Mouse (Mus musculus): ENCODE data around the gene Emc3. TPM values are rescaled to one million over a fixed set of nuclear protein-coding genes. Genes with fewer than 3 reads are reported as not detected.

The Emc3 gene
- total and polyA plus RNA-seq, 3 experiments: 52.7 to 90.9 (median 64.6) TPM

DNA sequence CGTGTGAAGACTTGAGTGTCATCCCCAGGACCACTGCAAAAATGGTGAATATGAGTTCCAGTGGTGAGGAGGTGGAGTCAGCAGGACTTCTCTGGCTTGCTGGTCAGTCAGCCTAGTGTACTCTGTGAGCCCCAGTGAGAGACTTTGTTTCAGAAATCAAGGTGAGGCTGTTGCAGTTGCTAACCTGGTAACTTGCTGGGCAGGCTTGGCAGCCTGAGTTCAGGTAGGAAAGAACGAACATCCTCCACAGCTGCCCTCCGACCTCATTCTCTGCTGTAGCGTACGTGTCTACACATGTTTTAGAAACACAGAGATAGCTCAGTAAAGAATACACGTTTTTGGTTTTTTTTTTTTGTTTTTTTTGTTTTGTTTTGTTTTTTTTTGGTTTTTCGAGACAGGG, 3.4 kb upstream of the Emc3 start:
- no peak overlapping the region for H3K4me2 ChIP-seq (ENCODE audit: insufficient read depth, low read depth, poor library complexity, severe bottlenecking)
- dilution Hi-C loops (cut with MboI; ENCODE audit: extremely low pct_ligation_motif_present, extremely low pct_unique_long_range_greater_than_20kb, low sequenced_read_pairs) (no loop called here), in situ Hi-C loops (cut with MboI; ENCODE audit: low pct_ligation_motif_present, low pct_unique_long_range_greater_than_20kb, low sequenced_read_pairs) (no loop called here)
- no peak overlapping the region for H3K9ac ChIP-seq (ENCODE audit: insufficient read depth, low read depth)
- peaks cover 32 to 58% of the 10 kb centered on the region in 2 experiments for H3K36me3 ChIP-seq (replicated peaks in 1 of 2; ENCODE audit: control insufficient read depth in 1 of 2, insufficient read depth in 1 of 2, low read length in 1 of 2)
- H3K79me2 ChIP-seq (replicated peaks; ENCODE audit: control insufficient read depth, extremely low read depth, insufficient read depth, poor library complexity, severe bottlenecking): peaks cover 33% of the 10 kb centered on the region
- H3K9me3 ChIP-seq (replicated peaks; ENCODE audit: low read length): no peaks in the 10 kb centered on the region
- H3K4me1 ChIP-seq (ENCODE audit: control insufficient read depth in 1 of 2, insufficient read depth in 2 of 2): peaks cover 2 to 20% of the 10 kb centered on the region in 2 experiments
- H3K27ac ChIP-seq (ENCODE audit: insufficient read depth, low read depth): no peak overlapping the region
- DNase-seq (ENCODE audit: extremely low read depth): no peak
- no peak overlapping the region for H3K4me3 ChIP-seq (replicated peaks in 1 of 3; ENCODE audit: low read depth in 2 of 3, low read length in 2 of 3, poor library complexity in 1 of 3)
- TF ChIP-seq E2F4 (IDR thresholded peaks at IDR 0.05; ENCODE audit: insufficient replicate concordance, low read depth, low read length) (no peak), USF2 (conservative IDR thresholded peaks at IDR 0.05; ENCODE audit: low read depth, low read length) (no peak), MAFK (IDR thresholded peaks at IDR 0.05; ENCODE audit: insufficient replicate concordance, low read length) (no peak), ZKSCAN1 (IDR thresholded peaks at IDR 0.05; ENCODE audit: borderline replicate concordance, low read depth, low read length) (no peak)
- no peaks in the 10 kb centered on the region for H3K27me3 ChIP-seq (replicated peaks)

DNA sequence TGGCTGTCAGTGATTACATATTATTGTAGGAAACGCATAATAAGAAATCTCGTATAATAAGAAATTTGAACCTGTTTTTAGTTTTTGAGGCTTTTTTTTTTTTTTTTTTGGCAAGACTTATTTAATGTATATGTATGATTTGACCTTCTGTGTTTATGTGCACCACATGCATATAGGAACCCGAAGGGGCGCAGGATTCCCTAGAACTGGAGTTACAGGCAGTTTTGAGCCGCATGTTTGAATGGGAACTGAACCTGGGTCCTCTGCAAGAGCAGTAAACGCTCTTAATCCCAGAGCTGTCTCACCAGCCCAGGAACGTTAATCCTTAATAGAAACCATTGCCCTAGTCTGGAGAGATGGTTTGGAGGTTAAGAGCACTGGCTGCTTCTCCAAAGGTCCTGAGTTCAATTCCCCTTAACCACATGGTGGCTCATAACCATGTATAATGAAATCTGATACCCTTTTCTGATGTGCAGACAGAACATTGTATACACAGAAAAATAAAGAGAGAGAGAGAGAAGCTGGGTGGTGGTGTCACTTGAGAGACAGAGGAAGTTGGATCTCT, 470 bp upstream of the Emc3 start:
- in situ Hi-C loops (cut with MboI; ENCODE audit: low pct_ligation_motif_present, low pct_unique_long_range_greater_than_20kb, low sequenced_read_pairs): no loop called here
- peak overlapping the region; percentile 65 for H3K4me2 ChIP-seq (ENCODE audit: insufficient read depth, low read depth, poor library complexity, severe bottlenecking)
- H3K27me3 ChIP-seq (replicated peaks): no peaks in the 10 kb centered on the region
- peaks cover 23 to 51% of the 10 kb centered on the region in 2 experiments for H3K36me3 ChIP-seq (replicated peaks in 1 of 2; ENCODE audit: control insufficient read depth in 1 of 2, insufficient read depth in 1 of 2, low read length in 1 of 2)
- TF ChIP-seq ZC3H11A (IDR thresholded peaks at IDR 0.05; ENCODE audit: low read depth, low read length): no peak
- TF ChIP-seq UBTF (IDR thresholded peaks at IDR 0.05; ENCODE audit: low read depth, low read length): no peak
- TF ChIP-seq IRF4 (IDR thresholded peaks at IDR 0.05; ENCODE audit: low read depth, low read length): no peak
- no peak for TF ChIP-seq RCOR1 (conservative IDR thresholded peaks at IDR 0.05; ENCODE audit: low read depth, low read length)
- TF ChIP-seq MXI1 (IDR thresholded peaks at IDR 0.05; ENCODE audit: low read depth, low read length): no peak
- no peak; the same call in 1 of the 2 replicates for TF ChIP-seq MYC (IDR thresholded peaks at IDR 0.05; ENCODE audit: low read depth, low read length)
- no peak for TF ChIP-seq MAZ (IDR thresholded peaks at IDR 0.05; ENCODE audit: low read depth, low read length)
- no peak for TF ChIP-seq ZMIZ1 (IDR thresholded peaks at IDR 0.05; ENCODE audit: low read depth, low read length)
- TF ChIP-seq ZNF384 (IDR thresholded peaks at IDR 0.05; ENCODE audit: low read depth, low read length): no peak
- TF ChIP-seq CHD2 (IDR thresholded peaks at IDR 0.05; ENCODE audit: low read length): no peak
- H3K4me1 ChIP-seq (ENCODE audit: control insufficient read depth in 1 of 2, insufficient read depth in 2 of 2): peaks cover 4 to 34% of the 10 kb centered on the region in 2 experiments
- peak overlapping the region; percentile 78 for H3K9ac ChIP-seq (ENCODE audit: insufficient read depth, low read depth)
- no peak overlapping the region for H3K27ac ChIP-seq (ENCODE audit: insufficient read depth, low read depth)
- no peaks in the 10 kb centered on the region for H3K9me3 ChIP-seq (replicated peaks; ENCODE audit: low read length)
- dilution Hi-C loops (cut with MboI; ENCODE audit: extremely low pct_ligation_motif_present, extremely low pct_unique_long_range_greater_than_20kb, low sequenced_read_pairs): no loop called here
- peaks cover 46% of the 10 kb centered on the region for H3K79me2 ChIP-seq (replicated peaks; ENCODE audit: control insufficient read depth, extremely low read depth, insufficient read depth, poor library complexity, severe bottlenecking)
- peak; percentile 13 for DNase-seq (ENCODE audit: extremely low read depth)
- H3K4me3 ChIP-seq (replicated peaks in 1 of 3; ENCODE audit: low read depth in 2 of 3, low read length in 2 of 3, poor library complexity in 1 of 3): peak overlapping the region; percentile 90 to 100 (median 95)
